Mouse (Mus musculus) macrophage (primary cell): ENCODE data around the gene Pgghg. TPM values are rescaled to one million over a fixed set of nuclear protein-coding genes. Genes with fewer than 3 reads are reported as not detected.
"Not testable (repeated sequence)": the region's sequence is repeated elsewhere in the genome, so short reads cannot be mapped to it uniquely, and the experiment has no call there.

Experiments used
- H3K27ac ChIP-seq: fragments of 350-480 bp; formaldehyde crosslinking; 2 replicates; pipeline ENCODE4 v1.9.0; 2021
- H3K36me3 ChIP-seq: fragments of 350-480 bp; formaldehyde crosslinking; 2 replicates; pipeline ENCODE4 v1.9.0; 2021; ENCODE audit errors: inconsistent target
- H3K4me3 ChIP-seq: fragments of 350-480 bp; formaldehyde crosslinking; 2 replicates; pipeline ENCODE4 v1.9.0; 2021; ENCODE audit errors: inconsistent target
- H3K79me2 ChIP-seq: fragments of 350-480 bp; formaldehyde crosslinking; 2 replicates; pipeline ENCODE4 v1.9.0; 2021; ENCODE audit errors: inconsistent target
- WGBS: methylation state at CpG from one replicate; pipeline ENCODE4 v1.1.7; 2026; ENCODE audit warnings: inconsistent platforms; ENCODE audit not compliant: missing documents; 5-methylcytosine and 5-hydroxymethylcytosine counted together
- polyA plus RNA-seq: library from polyadenylated mRNA; stranded (reverse); fragments of 250-400 nt; gene quantifications from 3 replicates; pipeline ENCODE4 v1.2.4, GENCODE M21; 2018; ENCODE audit warnings: inconsistent platforms

Pgghg gene
- polyA plus RNA-seq, 1 experiment from 2014 or later = 7.2 TPM

GRCm38 (mm10) chr7:140975465-140975864, 34.3 kb downstream of the Pgghg start:
- H3K36me3 ChIP-seq = no peaks in the 10 kb centered on the region
- H3K79me2 ChIP-seq = no peaks in the 10 kb centered on the region
- H3K27ac ChIP-seq = no peak overlapping the region
- WGBS = 83% methylated on average over 3 of the region's 3 CpGs
- no peak overlapping the region for H3K4me3 ChIP-seq

- H3K27ac ChIP-seq, H3K36me3 ChIP-seq, H3K79me2 ChIP-seq, H3K4me3 ChIP-seq: not testable (repeated sequence)
- 76% methylated on average over 8 of the region's 9 CpGs for WGBS
Observed at GRCm38 (mm10) chr7:140976720-140977119, 35.5 kb downstream of the Pgghg start.

- Histone ChIP-seq H3K4me3 (no peak overlapping the region), H3K79me2 (no peaks in the 10 kb centered on the region), H3K36me3 (no peaks in the 10 kb centered on the region), H3K27ac (peak overlapping the region; percentile 37)
- WGBS = 15% methylated on average over 7 of the region's 8 CpGs
Observed at GRCm38 (mm10) chr7:140981704-140982103, 40.5 kb downstream of the Pgghg start.

GRCm38 (mm10) chr7:140982971-140983370, 41.8 kb downstream of the Pgghg start:
- Histone ChIP-seq H3K27ac (no peak overlapping the region), H3K4me3 (no peak overlapping the region), H3K79me2 (no peaks in the 10 kb centered on the region), H3K36me3 (no peaks in the 10 kb centered on the region)
- WGBS = 93% methylated on average over 5 of the region's 7 CpGs

- 43% methylated on average over 17 of the region's 17 CpGs for WGBS
Observed at GRCm38 (mm10) chr7:140987182-140988138, 46.3 kb downstream of the Pgghg start.

GRCm38 (mm10) chr7:140989022-140989421, 47.8 kb downstream of the Pgghg start:
- H3K79me2 ChIP-seq = no peaks in the 10 kb centered on the region
- no peak overlapping the region for H3K27ac ChIP-seq
- H3K4me3 ChIP-seq = no peak overlapping the region
- WGBS = 92% methylated on average over 4 of the region's 4 CpGs
- H3K36me3 ChIP-seq = no peaks in the 10 kb centered on the region

More at GRCm38 (mm10) chr7:140987182-140988138, 46.3 kb downstream of the Pgghg start:
- no peak overlapping the region for H3K27ac ChIP-seq
- H3K4me3 ChIP-seq = no peak overlapping the region
- no peaks in the 10 kb centered on the region for H3K79me2 ChIP-seq
- H3K36me3 ChIP-seq = no peaks in the 10 kb centered on the region

GRCm38 (mm10) chr7:140990185-140990584, 49.0 kb downstream of the Pgghg start:
- H3K4me3 ChIP-seq = no peak overlapping the region
- no peaks in the 10 kb centered on the region for H3K36me3 ChIP-seq
- 0 out of 2 replicates have a peak overlapping the region, but pooled peaks have one; percentile 19 for H3K27ac ChIP-seq
- 15% methylated on average over 6 of the region's 6 CpGs for WGBS
- H3K79me2 ChIP-seq = no peaks in the 10 kb centered on the region

- 19% methylated on average over 5 of the region's 5 CpGs for WGBS
- no peaks in the 10 kb centered on the region for H3K79me2 ChIP-seq
- H3K36me3 ChIP-seq = no peaks in the 10 kb centered on the region
- H3K27ac ChIP-seq = peak overlapping the region; percentile 19; the same call in 1 of the 2 replicates
- H3K4me3 ChIP-seq = no peak overlapping the region
Observed at GRCm38 (mm10) chr7:140990622-140991021, 49.4 kb downstream of the Pgghg start.

GRCm38 (mm10) chr7:140991117-140991689, 50.0 kb downstream of the Pgghg start:
- Histone ChIP-seq H3K27ac (peak overlapping the region; percentile 19; the same call in 1 of the 2 replicates), H3K4me3 (no peak overlapping the region)

More at GRCm38 (mm10) chr7:140991117-140991689, 50.0 kb downstream of the Pgghg start:
- 34% methylated on average over 13 of the region's 14 CpGs for WGBS
- no peaks in the 10 kb centered on the region for H3K79me2 ChIP-seq
- H3K36me3 ChIP-seq = no peaks in the 10 kb centered on the region

Other genes with a start within 250 kb of the Pgghg start
- gene Olfr541, start 244.1 kb upstream of the Pgghg start, polyA plus RNA-seq = not detected in 3 replicates
- not detected in 3 replicates for gene Cyp2e1, start 177.7 kb upstream of the Pgghg start, polyA plus RNA-seq
- 0.50 to 0.64 TPM in 2 of 3 replicates, not detected in the other for gene Syce1, start 153.5 kb upstream of the Pgghg start, polyA plus RNA-seq
- gene Zfp941, start 119.2 kb upstream of the Pgghg start, polyA plus RNA-seq = 0.17 to 0.31 TPM (median 0.19 TPM) in 3 replicates
- not detected in 3 replicates for gene Urah, start 106.4 kb upstream of the Pgghg start, polyA plus RNA-seq
- not detected in 3 replicates for gene Scgb1c1, start 95.8 kb upstream of the Pgghg start, polyA plus RNA-seq
- gene Odf3, start 93.6 kb upstream of the Pgghg start, polyA plus RNA-seq = not detected in 3 replicates
- not detected in 3 replicates for gene Gm45785, start 85.1 kb upstream of the Pgghg start, polyA plus RNA-seq
- gene Ric8a, start 84.4 kb upstream of the Pgghg start, polyA plus RNA-seq = 18.7 to 48.4 TPM (median 41.3 TPM) in 3 replicates
- 8.0 to 19.0 TPM (median 14.4 TPM) in 3 replicates for gene Bet1l, start 83.8 kb upstream of the Pgghg start, polyA plus RNA-seq
- gene Psmd13, start 59.4 kb upstream of the Pgghg start, polyA plus RNA-seq = 77.6 to 104 TPM (median 78.6 TPM) in 3 replicates
- gene Sirt3, start 59.1 kb upstream of the Pgghg start, polyA plus RNA-seq = 4.8 to 16.9 TPM (median 7.6 TPM) in 3 replicates
- gene Cox8b, start 40.9 kb upstream of the Pgghg start, polyA plus RNA-seq = not detected in 3 replicates
- not detected in 3 replicates for gene Nlrp6, start 20.5 kb upstream of the Pgghg start, polyA plus RNA-seq
- 0.30 to 1.0 TPM in 2 of 3 replicates, not detected in the other for gene Ifitm5, start 8.9 kb downstream of the Pgghg start, polyA plus RNA-seq
- 0.87 TPM in 1 of 3 replicates, not detected in the others for gene Gm45717, start 14.5 kb downstream of the Pgghg start, polyA plus RNA-seq
- 471 to 1,093 TPM (median 749 TPM) in 3 replicates for gene Ifitm2, start 14.6 kb downstream of the Pgghg start, polyA plus RNA-seq
- 4.7 to 18.2 TPM (median 4.8 TPM) in 3 replicates for gene Ifitm1, start 25.8 kb downstream of the Pgghg start, polyA plus RNA-seq
- gene Ifitm3, start 69.4 kb downstream of the Pgghg start, polyA plus RNA-seq = 596 to 2,531 TPM (median 1,114 TPM) in 3 replicates
- gene Ifitm6, start 76.5 kb downstream of the Pgghg start, polyA plus RNA-seq = 4.1 to 21.4 TPM (median 7.4 TPM) in 3 replicates
- not detected in 3 replicates for gene Gm17387, start 87.7 kb downstream of the Pgghg start, polyA plus RNA-seq
- gene B4galnt4, start 119.7 kb downstream of the Pgghg start, polyA plus RNA-seq = not detected in 3 replicates
- not detected in 3 replicates for gene Pkp3, start 136.8 kb downstream of the Pgghg start, polyA plus RNA-seq
- 0.50 to 2.0 TPM (median 0.58 TPM) in 3 replicates for gene Sigirr, start 159.2 kb downstream of the Pgghg start, polyA plus RNA-seq
- gene Ano9, start 176.4 kb downstream of the Pgghg start, polyA plus RNA-seq = not detected in 3 replicates
- 12.0 to 19.0 TPM (median 15.6 TPM) in 3 replicates for gene Ptdss2, start 181.0 kb downstream of the Pgghg start, polyA plus RNA-seq
- 93.2 to 290 TPM (median 289 TPM) in 3 replicates for gene Rnh1, start 231.5 kb downstream of the Pgghg start, polyA plus RNA-seq